Mouse (Mus musculus): ENCODE results near the gene Alg14. TPM values are rescaled to one million over a fixed set of nuclear protein-coding genes. Genes with fewer than 3 reads are reported as not detected.

Gene Alg14
- total RNA-seq, 4 experiments from 2014 or later: 11.7 to 16.2 (median 14.8) TPM

DNA sequence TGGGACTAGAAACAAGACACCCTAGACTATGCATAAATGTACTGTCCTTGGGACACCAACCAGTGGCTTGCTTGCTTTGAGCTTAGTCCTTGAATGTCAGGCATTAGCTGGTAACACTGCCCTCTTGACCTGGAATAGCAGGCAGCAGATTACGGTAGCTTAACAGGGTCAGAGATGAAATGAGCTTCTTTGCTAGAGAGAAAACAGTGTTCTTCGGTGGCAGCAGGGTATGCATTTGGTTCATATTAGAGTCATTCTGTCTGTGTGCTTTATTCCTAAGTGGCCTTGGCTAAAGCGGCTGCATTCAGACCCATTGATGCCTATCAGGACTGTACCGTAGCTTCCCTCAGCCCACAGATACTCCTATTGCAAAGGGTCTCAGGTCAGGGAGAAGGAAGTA is 72.8 kb downstream of the Alg14 start:
- DNase-seq (ENCODE audit: low spot score in 2 of 2): no peak

DNA sequence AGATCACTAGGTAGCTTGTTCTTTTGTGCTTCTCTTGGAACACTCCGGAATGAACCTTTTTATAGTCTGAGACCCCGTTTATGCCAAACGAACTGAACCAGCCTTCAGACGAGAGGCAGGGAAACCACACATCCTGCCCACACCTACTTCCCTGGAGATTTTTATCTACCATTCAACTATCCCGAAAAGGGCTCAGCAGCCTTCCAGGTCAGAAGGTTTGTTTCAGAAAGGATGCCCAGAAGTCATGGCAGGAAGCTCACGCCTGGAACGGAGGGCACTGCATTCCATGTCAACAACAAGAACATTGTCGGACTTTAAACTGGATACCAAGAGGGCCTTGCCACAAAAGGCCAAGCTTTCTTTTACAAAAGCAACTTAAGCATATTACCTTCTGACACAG is 73.6 kb downstream of the Alg14 start:
- no peak for DNase-seq (ENCODE audit: low spot score in 2 of 2)

- DNase-seq (ENCODE audit: low spot score in 2 of 2): no peak
Observed at GRCm38 (mm10) chr3:121368616-121369015, 77.0 kb downstream of the Alg14 start.

DNA sequence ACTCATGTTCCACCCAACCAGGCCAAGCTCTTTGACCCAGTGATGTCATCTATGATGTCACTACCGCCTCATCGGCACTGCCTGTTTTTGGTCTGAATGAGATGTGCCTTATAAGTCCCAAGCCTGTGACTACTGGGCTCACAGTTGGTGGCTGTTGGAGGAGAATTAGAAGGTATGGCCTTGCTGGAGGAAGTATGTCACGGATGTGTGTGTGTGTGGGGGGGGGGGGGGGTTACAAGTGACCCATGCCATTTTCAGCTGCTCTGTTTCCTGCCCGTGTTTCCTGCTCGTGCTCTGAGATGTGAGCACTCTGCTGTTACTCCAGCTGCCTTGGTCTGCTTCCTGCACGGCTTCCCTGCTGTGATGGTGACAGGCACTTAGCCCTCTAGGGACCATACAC is 77.9 kb downstream of the Alg14 start:
- no peak for DNase-seq (ENCODE audit: low spot score in 2 of 2)

- DNase-seq (ENCODE audit: low spot score in 2 of 2): no peak
Observed at GRCm38 (mm10) chr3:121370301-121370700, 78.7 kb downstream of the Alg14 start.

- DNase-seq (ENCODE audit: low spot score in 2 of 2): no peak
Observed at GRCm38 (mm10) chr3:121370830-121371526, 79.4 kb downstream of the Alg14 start.

GRCm38 (mm10) chr3:121371527-121372220 is 80.1 kb downstream of the Alg14 start:
- DNase-seq (ENCODE audit: low spot score in 2 of 2): no peak

DNA sequence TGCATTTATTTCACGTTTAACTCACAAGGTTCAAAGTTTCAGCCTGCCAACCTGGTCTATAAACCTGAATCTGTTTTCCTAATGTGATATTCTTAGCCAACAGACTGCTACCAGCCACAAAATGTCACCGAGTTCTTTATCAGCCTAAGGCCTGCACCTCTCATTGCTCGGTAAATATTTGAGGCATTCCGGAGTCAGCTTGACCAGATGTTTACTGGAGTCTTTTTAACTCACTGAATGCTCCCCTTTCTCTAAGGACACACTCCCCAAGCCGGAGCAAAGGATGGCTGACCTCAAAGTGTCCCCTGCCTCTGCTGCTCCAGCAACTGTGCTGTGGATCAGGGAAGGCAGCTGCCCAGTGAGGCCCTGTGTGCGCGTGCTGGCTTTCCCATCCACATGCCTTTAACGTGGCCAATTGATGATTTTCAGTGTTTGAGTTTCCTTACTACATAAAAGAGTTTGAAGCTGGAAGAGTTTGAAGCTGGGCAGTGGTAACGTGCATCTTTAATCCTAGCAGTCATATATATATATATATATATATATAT is 82.4 kb downstream of the Alg14 start:
- no peak for DNase-seq (ENCODE audit: low spot score in 2 of 2)

- no peak for DNase-seq (ENCODE audit: low spot score in 2 of 2)
Observed at GRCm38 (mm10) chr3:121375541-121376129, 84.1 kb downstream of the Alg14 start.

DNA sequence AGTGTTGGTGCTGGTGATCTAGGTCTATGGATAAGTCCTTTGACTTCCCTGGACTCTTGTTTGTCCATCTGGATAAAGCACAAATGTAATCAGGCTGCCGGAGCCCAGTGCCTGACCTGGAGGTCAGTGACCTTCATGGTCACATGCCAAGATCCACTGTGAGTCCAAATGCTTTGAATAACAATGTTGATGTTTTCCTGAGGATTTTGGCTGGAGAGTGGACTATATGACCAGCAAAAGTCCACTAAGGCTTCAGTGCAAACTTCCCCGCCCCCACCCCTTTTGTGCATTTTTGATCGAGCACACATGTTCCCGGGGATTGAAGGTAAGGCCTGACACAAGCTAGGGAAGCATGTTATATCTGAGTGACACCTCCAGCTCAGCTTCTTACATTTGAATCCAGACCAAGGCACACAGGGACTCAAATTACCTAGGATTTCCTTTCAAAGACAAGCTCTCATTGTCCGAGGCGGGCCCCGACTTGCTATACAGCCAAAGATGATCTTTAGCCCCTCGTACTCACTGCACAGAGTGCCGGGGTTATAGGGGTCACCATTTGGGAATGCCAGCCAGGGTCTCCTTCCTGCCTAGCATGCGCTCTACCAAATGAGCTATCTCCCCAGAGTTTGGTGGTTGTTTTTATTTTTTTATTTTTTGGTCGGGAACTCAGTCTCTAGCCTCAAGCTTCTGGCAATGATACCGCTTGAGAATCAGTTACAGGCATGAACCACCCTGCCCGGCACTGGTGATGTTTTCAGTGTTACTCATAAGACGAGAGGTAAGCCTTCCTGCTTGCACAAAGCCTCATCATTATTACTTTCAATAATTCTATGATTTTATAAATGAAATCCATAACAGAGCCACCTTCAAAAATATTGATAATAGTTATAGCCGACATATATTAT is 87.4 kb downstream of the Alg14 start:
- no peak for DNase-seq (ENCODE audit: low spot score in 2 of 2)

DNA sequence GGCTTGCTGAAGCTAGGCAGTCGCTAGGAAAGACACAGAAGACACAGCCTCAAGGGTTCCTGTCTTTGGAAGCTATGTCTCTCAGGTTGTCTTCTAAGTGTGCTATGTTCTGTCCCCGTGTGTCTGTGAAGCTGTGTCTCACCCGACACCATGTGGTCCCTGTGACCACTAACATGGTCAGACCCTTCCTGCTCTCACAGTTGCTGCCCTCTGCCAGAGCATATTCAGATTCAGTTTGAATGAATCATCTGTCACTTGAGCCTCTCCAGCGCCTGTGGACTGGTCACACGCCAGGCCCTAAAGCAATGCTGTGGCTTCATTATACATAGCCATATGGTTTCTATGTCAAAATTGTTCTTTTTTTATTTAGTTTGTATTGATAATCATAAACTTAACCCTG is 88.1 kb downstream of the Alg14 start:
- no peak for DNase-seq (ENCODE audit: low spot score in 2 of 2)

- DNase-seq (ENCODE audit: low spot score in 2 of 2): no peak
Observed at GRCm38 (mm10) chr3:121387471-121388009, 96.0 kb downstream of the Alg14 start.

- DNase-seq (ENCODE audit: low spot score in 2 of 2): no peak
Observed at GRCm38 (mm10) chr3:121389366-121389765, 97.8 kb downstream of the Alg14 start.

GRCm38 (mm10) chr3:121389860-121390530 is 98.4 kb downstream of the Alg14 start:
- DNase-seq (ENCODE audit: low spot score in 2 of 2): no peak

GRCm38 (mm10) chr3:121390724-121391123 is 99.2 kb downstream of the Alg14 start:
- no peak for DNase-seq (ENCODE audit: low spot score in 2 of 2)

DNA sequence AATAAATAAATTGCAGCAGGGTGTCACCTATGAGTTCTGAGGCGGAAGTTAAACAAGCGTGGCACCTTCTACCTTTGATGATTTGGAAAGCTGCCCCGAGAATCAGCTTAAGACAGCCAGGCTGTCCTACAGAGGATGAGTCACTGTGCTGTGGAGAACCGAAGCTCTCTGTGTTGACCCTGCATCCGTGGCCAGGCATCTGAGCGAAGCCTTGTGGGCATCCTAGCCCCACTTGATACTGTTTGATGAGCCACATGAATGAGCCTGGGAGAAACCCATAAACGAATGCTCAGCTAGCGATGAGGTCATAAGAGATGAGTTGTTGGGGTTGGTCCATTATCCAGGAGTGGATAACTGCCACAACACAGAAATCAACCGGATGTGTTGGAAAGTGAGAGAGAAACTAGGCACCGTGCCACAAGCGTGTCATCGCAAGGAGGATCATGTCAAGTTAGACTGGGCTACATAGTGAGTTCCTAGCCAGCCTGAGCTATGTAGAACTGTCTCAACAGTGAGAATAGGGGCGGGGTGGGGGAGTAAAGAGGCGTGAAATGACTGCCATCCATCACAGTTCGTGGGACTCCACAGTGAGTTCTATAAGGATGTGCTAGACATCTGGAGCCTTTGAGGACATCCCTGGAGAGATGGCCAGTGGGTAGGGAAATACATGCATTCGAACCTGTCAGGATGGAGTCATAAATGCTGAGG is 104.2 kb downstream of the Alg14 start:
- DNase-seq (ENCODE audit: low spot score in 2 of 2): no peak

DNA sequence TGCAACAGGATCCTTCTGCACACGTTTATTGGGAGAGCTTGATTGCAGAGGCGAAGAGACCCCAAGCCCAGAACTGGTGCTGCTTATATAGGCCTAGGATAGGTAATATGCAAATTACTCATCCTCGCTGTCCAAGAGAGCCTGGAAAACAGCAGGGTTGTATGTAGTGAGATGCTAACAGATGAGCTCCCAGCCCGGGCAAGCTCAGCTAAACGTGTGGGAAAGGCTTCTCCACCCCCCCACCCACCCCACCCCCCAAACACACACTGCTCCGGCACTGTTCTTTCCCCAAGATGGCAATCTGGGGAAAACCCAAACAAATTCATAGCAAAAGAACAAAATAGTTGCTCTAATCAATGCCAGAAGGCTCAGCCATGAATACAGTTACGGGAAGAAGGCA is 105.0 kb downstream of the Alg14 start:
- no peak for DNase-seq (ENCODE audit: low spot score in 2 of 2)

DNA sequence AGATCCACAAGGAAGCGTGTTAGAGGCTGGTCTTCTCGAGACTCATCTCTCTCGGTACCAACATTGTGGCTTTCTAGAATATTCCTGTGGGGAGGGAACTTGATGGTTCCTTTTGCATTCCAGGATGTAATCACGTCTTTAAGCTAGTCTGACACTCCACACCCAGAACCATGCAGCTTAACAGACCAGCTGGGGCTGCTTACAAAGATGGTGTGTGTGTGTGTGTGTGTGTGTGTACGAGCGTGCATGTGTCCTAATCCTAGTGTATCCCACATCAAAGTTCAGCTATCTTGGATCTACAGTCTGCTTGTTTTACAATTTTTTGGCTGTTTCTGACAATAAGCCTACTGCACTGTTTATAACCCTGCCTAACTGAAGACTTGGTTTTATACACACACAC is 105.4 kb downstream of the Alg14 start:
- no peak for DNase-seq (ENCODE audit: low spot score in 2 of 2)

DNA sequence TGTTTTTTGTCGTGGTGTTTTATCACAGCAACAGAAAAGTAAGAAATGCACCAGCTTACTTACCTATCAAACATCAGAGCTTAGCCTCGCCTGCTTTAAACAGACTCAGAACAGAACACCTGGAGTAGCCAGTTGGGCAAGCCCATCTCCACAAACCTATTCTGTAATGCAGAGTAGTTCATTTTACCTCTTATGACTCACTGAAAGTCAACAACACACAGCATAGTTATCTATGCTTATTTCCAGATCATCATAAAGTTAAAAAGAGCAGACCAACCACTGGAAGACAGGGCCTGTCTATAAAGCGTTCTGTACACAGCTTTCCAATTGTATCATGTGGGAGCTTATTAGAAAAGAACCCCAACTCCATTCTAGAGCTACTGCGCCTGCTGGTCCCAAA is 109.8 kb downstream of the Alg14 start:
- DNase-seq (ENCODE audit: low spot score in 2 of 2): no peak

DNA sequence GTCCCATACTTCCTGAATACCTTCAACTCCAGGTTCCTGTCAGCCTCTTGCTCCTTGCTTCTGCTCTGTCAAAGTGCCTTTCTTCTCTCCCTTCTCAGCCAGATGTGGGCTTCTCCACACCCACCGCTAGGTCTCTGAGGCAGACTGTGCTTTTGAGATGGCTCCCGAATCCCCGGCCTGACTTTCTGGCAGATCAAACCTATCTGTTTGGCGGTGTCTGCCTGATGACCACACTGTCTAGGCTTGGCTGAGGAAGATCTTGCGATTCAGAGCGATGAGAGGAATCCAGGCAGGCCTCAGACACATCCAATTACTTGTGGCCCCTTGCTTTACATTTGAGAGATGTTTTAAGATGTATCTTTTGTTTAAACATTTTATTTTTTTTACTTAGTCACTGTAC is 110.5 kb downstream of the Alg14 start:
- DNase-seq (ENCODE audit: low spot score in 2 of 2): no peak

All from left cerebral cortex, adult 8-10 months (tissue).